Mouse (Mus musculus) myocyte (in vitro differentiated cells): ENCODE measurements around the gene Prdm5. TPM values are rescaled to one million over a fixed set of nuclear protein-coding genes. Genes with fewer than 3 reads are reported as not detected.

Experiments used
- H3K27me3 ChIP-seq: one replicate; pipeline ENCODE4 v1.6.1; 2011; ENCODE audit not compliant: control insufficient read depth, insufficient read depth, insufficient read length
- H3K36me3 ChIP-seq: one replicate; pipeline ENCODE4 v1.6.1; 2011; ENCODE audit not compliant: control insufficient read depth, insufficient read depth
- H3K4me2 ChIP-seq: one replicate; pipeline ENCODE4 v1.6.1; 2011; ENCODE audit warnings: low read depth, control low read depth
- H3K4me3 ChIP-seq: one replicate; pipeline ENCODE4 v1.5.1; 2011; ENCODE audit warnings: mild to moderate bottlenecking, control low read depth, moderate library complexity
- H3K79me2 ChIP-seq: one replicate; pipeline ENCODE4 v1.6.1; 2011; ENCODE audit not compliant: control insufficient read depth, insufficient read depth
- H3ac ChIP-seq: one replicate; pipeline ENCODE4 v1.6.1; 2011; ENCODE audit not compliant: control insufficient read depth, insufficient read length
- CEBPB ChIP-seq: IDR thresholded peaks from 2 replicates; pipeline ENCODE4 v1.6.1; 2011; ENCODE audit warnings: mild to moderate bottlenecking, moderate library complexity; ENCODE audit not compliant: poor library complexity, insufficient read depth, severe bottlenecking
- E2F4 ChIP-seq: IDR thresholded peaks from one replicate; pipeline ENCODE4 v1.6.1; 2011; ENCODE audit warnings: mild to moderate bottlenecking, control low read depth, moderate library complexity; ENCODE audit not compliant: insufficient read depth
- MAX ChIP-seq: IDR thresholded peaks from one replicate; pipeline ENCODE4 v1.6.1; 2011; ENCODE audit warnings: low read depth, mild to moderate bottlenecking, control low read depth
- MYOD1 ChIP-seq, 3 experiments: IDR thresholded peaks; one replicate each; pipeline ENCODE4 v1.6.1; 2011; ENCODE audit warnings: control low read depth in 2 of 3, low read depth in 2 of 3, mild to moderate bottlenecking in 2 of 3, moderate library complexity in 1 of 3; ENCODE audit not compliant: insufficient read length in 2 of 3, control insufficient read depth in 1 of 3
- MYOG ChIP-seq, 3 experiments: IDR thresholded peaks; one replicate each; pipeline ENCODE4 v1.6.1; 2011; ENCODE audit warnings: control low read depth in 2 of 3, low read depth in 2 of 3, mild to moderate bottlenecking in 2 of 3; ENCODE audit not compliant: insufficient read length in 2 of 3, control insufficient read depth in 1 of 3, insufficient read depth in 1 of 3
- POLR2A ChIP-seq: IDR thresholded peaks from one replicate; pipeline ENCODE4 v1.6.1; 2011; ENCODE audit warnings: low read depth, mild to moderate bottlenecking, control low read depth, moderate library complexity; ENCODE audit not compliant: insufficient read length
- POLR2AphosphoS2 ChIP-seq: IDR thresholded peaks from one replicate; pipeline ENCODE4 v1.6.1; 2011; ENCODE audit warnings: low read depth, control low read depth; ENCODE audit not compliant: insufficient read length
- REST ChIP-seq: IDR thresholded peaks from one replicate; pipeline ENCODE4 v1.6.1; 2011; ENCODE audit warnings: mild to moderate bottlenecking, control low read depth, moderate library complexity; ENCODE audit not compliant: insufficient read depth, insufficient read length
- SRF ChIP-seq: IDR thresholded peaks from one replicate; pipeline ENCODE4 v1.6.1; 2011; ENCODE audit warnings: low read depth; ENCODE audit not compliant: control insufficient read depth, insufficient read length
- TCF12 ChIP-seq: IDR thresholded peaks from one replicate; pipeline ENCODE4 v1.6.1; 2011; ENCODE audit warnings: mild to moderate bottlenecking, control low read depth; ENCODE audit not compliant: poor library complexity, insufficient read depth, severe bottlenecking
- TCF3 ChIP-seq: IDR thresholded peaks from one replicate; pipeline ENCODE4 v1.6.1; 2011; ENCODE audit warnings: low read depth, control low read depth; ENCODE audit not compliant: insufficient read length
- USF1 ChIP-seq: IDR thresholded peaks from one replicate; pipeline ENCODE4 v1.6.1; 2011; ENCODE audit warnings: low read depth, mild to moderate bottlenecking, control low read depth, moderate library complexity
- polyA plus RNA-seq: library from polyadenylated mRNA; unstranded; fragments of >200 nt; fragmentation: generic; extraction: Trizol; gene quantifications from one replicate; pipeline ENCODE4 v1.2.1, GENCODE M21; 2012; ENCODE audit warnings: missing spikeins

The Prdm5 gene
- polyA plus RNA-seq, 1 experiment = 11.5 TPM

- Histone ChIP-seq H3K4me2 (no peak overlapping the region), H3K79me2 (peaks cover 23% of the 10 kb centered on the region), H3K4me3 (no peak overlapping the region), H3K27me3 (no peaks in the 10 kb centered on the region), H3K36me3 (no peaks in the 10 kb centered on the region), H3ac (no peak overlapping the region)
- TF ChIP-seq SRF (no peak), TCF3 (no peak), MYOG (IDR thresholded peaks at IDR 0.05; ENCODE audit: control insufficient read depth in 1 of 3, insufficient read depth in 1 of 3, insufficient read length in 2 of 3, low read depth in 2 of 3) (no peak), MYOD1 (IDR thresholded peaks at IDR 0.05; ENCODE audit: control insufficient read depth in 1 of 3, insufficient read length in 2 of 3, low read depth in 2 of 3) (no peak), E2F4 (no peak), REST (no peak), POLR2A (no peak), MAX (no peak), CEBPB (no peak), USF1 (no peak), TCF12 (no peak), POLR2AphosphoS2 (no peak)
Observed at GRCm38 (mm10) chr6:65854020-65854419, 75.2 kb downstream of the Prdm5 start.

GRCm38 (mm10) chr6:65854585-65854984 is 75.8 kb downstream of the Prdm5 start:
- Histone ChIP-seq H3K27me3 (no peaks in the 10 kb centered on the region), H3K4me2 (no peak overlapping the region), H3K4me3 (no peak overlapping the region), H3K36me3 (no peaks in the 10 kb centered on the region), H3ac (no peak overlapping the region), H3K79me2 (peaks cover 23% of the 10 kb centered on the region)
- TF ChIP-seq MYOG (IDR thresholded peaks at IDR 0.05; ENCODE audit: control insufficient read depth in 1 of 3, insufficient read depth in 1 of 3, insufficient read length in 2 of 3, low read depth in 2 of 3) (peak in 1 of 3 experiments; percentile 62), POLR2A (no peak), MYOD1 (IDR thresholded peaks at IDR 0.05; ENCODE audit: control insufficient read depth in 1 of 3, insufficient read length in 2 of 3, low read depth in 2 of 3) (peak in 2 of 3 experiments; percentile 34 to 41)

GRCm38 (mm10) chr6:65860609-65861008 is 81.8 kb downstream of the Prdm5 start:
- H3K27me3 ChIP-seq = no peaks in the 10 kb centered on the region

GRCm38 (mm10) chr6:65862836-65863235 is 84.0 kb downstream of the Prdm5 start:
- Histone ChIP-seq H3K4me3 (no peak overlapping the region), H3ac (no peak overlapping the region), H3K4me2 (no peak overlapping the region), H3K36me3 (no peaks in the 10 kb centered on the region), H3K79me2 (peaks cover 4% of the 10 kb centered on the region), H3K27me3 (no peaks in the 10 kb centered on the region)
- TF ChIP-seq MAX = no peak
- TF ChIP-seq TCF3 = no peak
- TF ChIP-seq SRF = no peak
- TF ChIP-seq USF1 = no peak
- no peak for TF ChIP-seq POLR2A
- no peak for TF ChIP-seq E2F4
- TF ChIP-seq MYOD1 (IDR thresholded peaks at IDR 0.05; ENCODE audit: control insufficient read depth in 1 of 3, insufficient read length in 2 of 3, low read depth in 2 of 3) = no peak
- TF ChIP-seq REST = no peak

More at GRCm38 (mm10) chr6:65860609-65861008, 81.8 kb downstream of the Prdm5 start:
- Histone ChIP-seq H3K4me2 (no peak overlapping the region), H3ac (no peak overlapping the region), H3K79me2 (peaks cover 11% of the 10 kb centered on the region), H3K36me3 (no peaks in the 10 kb centered on the region), H3K4me3 (no peak overlapping the region)
- no peak for TF ChIP-seq MAX
- TF ChIP-seq CEBPB = no peak
- no peak for TF ChIP-seq USF1
- TF ChIP-seq MYOD1 (IDR thresholded peaks at IDR 0.05; ENCODE audit: control insufficient read depth in 1 of 3, insufficient read length in 2 of 3, low read depth in 2 of 3) = no peak
- TF ChIP-seq TCF3 = no peak
- TF ChIP-seq POLR2A = no peak
- no peak for TF ChIP-seq SRF
- TF ChIP-seq POLR2AphosphoS2 = no peak
- TF ChIP-seq E2F4 = no peak
- no peak for TF ChIP-seq MYOG (IDR thresholded peaks at IDR 0.05; ENCODE audit: control insufficient read depth in 1 of 3, insufficient read depth in 1 of 3, insufficient read length in 2 of 3, low read depth in 2 of 3)
- TF ChIP-seq REST = no peak
- TF ChIP-seq TCF12 = no peak

- Histone ChIP-seq H3K36me3 (no peaks in the 10 kb centered on the region), H3K4me3 (no peak overlapping the region), H3K4me2 (no peak overlapping the region), H3ac (no peak overlapping the region), H3K27me3 (no peaks in the 10 kb centered on the region), H3K79me2 (peaks cover 4% of the 10 kb centered on the region)
- TF ChIP-seq POLR2AphosphoS2 (no peak), MYOD1 (IDR thresholded peaks at IDR 0.05; ENCODE audit: control insufficient read depth in 1 of 3, insufficient read length in 2 of 3, low read depth in 2 of 3) (no peak), USF1 (no peak), SRF (no peak), E2F4 (no peak), MAX (no peak), POLR2A (no peak), REST (no peak), CEBPB (no peak), MYOG (IDR thresholded peaks at IDR 0.05; ENCODE audit: control insufficient read depth in 1 of 3, insufficient read depth in 1 of 3, insufficient read length in 2 of 3, low read depth in 2 of 3) (no peak), TCF3 (no peak), TCF12 (no peak)
Observed at GRCm38 (mm10) chr6:65864233-65864632, 85.4 kb downstream of the Prdm5 start.
